Mouse (Mus musculus): Measurements from ENCODE around the gene Hoxd9.

Gene Hoxd9

DNA sequence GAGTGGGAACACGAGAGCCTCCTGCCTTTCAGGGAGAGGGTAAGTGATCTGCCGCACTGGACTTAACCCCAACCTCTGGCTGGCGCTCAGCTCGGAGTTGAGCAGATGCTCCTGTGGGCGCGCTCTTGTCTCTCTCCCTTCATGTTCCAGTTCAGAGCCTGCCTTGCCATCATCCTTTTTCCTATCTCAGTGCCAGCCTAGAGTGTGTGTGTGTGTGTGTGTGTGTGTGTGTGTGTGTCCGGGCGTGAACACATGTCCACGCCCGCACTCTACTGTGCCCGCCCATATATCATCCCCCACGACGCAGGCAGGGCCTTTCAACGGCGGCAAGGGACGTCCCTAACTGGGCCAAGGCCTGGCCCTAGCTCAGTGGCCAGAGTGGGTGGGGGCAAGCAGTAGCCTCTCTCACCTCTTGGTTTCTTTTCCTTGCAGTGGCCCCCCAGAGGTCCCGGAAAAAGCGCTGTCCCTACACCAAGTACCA is 14.0 kb upstream of the Hoxd9 start:
- DNase-seq (ENCODE audit: low spot score): no peak

DNA sequence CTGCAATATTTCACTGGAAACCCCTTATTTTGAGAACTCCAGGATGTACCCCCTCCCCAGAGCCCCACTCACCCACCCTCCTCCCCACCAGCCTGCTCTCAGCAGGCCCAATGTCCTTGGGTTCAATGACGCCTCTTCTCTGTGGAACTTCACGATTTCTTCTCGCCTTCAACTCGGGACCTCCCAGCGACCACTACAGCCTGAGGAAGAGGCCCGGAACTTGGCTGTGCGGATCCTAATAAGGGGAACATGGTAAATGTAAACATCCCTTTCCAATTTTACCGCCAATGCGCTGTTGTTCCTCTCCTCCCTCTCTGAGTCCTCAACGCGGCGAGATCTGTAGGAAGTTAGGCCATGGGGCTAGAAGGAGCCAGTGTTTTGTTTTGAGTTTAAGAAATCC is 13.4 kb upstream of the Hoxd9 start:
- DNase-seq (ENCODE audit: low spot score): no peak

DNA sequence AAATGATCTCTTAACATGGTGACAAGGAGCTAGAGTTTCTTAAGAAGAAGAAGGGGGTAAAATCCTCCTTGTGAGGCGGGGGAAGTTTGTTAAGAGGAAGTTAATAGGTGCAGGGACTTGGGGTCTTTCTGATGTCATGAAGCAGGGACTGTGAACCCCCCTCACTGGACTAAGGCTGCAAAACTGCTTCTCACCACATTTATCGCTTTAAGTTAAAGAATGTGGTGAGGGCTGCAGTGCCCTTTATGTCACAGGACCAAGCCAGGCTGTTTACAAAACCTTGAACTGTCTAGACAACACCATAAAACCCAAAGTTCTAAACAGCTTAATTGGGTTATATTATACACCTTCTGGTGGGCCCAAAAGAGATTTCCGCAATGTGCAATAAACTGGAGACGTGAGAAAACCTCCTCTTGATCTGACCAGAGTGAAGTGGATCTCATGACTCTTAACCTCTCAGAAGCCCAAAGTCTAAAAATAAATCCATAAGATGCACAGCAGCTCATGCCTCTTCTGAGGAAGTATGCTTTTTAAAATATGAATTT is 12.4 kb upstream of the Hoxd9 start:
- no peak for DNase-seq (ENCODE audit: low spot score)

DNA sequence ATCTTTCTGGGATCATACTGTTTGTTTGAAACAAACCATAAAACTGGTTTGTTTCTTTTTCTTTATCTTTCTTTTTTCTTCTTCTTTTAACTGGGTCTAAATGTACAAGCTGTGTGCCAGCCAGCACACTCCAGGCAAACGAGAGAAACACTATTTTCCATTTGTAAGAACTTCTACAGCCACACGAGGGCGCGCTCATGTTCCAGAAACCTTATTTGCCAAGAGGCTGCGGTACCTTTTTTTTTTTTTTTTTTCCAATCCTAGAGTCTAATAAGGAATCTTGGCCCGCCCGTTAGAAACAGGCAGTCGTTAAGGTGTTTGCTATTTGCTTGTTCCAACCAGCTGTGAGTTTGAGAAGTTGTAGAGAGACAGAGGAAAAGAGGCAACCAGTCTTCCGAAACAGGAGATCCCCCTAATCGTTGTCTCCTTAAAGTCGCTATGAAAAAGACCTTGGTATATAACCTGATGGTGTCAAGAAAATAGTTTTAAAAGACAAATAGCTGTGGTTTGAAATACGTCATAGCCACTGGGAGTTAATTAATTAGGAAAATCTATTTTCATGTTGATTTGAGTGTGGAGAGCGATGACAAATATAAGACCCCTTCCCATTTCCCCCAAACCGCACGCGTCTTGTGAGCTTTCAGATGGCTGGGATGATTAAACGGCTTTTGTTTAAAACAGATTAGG is 11.1 kb upstream of the Hoxd9 start:
- DNase-seq (ENCODE audit: low spot score): no peak

DNA sequence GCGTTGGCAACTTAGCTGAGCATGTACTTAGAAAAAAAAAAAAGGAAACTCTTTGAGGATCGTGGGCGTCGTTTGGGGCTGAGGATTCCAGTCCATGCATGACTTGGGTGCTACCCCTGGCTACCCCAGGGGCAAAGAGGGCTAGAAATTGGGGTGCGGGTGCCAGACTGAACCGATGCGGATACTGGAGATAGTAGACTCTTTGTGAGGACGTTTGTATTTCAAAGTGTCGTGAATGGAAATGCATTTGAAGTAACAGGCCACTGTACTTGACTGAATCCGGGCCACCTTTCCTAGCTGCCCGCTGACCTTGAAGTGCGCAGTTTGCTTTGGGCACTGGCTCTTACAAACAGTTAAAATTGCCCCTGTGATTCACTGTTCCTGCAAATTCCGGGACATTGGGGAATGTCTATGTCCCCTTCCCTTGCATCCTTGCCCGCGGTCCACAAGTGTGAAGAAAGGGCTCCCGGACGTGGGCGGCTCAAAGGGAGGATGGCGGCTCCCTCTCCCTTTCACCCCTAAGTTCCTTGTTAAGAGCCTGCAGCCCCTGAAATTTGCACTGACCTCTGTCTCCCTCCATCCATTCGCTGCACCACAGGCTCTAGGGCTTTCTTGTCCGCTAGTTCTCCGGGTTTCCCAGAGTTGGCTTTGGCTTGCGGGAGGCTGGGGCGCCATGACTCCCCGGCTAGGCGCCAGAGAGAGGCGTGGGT is 10.4 kb upstream of the Hoxd9 start:
- DNase-seq (ENCODE audit: low spot score): no peak

DNA sequence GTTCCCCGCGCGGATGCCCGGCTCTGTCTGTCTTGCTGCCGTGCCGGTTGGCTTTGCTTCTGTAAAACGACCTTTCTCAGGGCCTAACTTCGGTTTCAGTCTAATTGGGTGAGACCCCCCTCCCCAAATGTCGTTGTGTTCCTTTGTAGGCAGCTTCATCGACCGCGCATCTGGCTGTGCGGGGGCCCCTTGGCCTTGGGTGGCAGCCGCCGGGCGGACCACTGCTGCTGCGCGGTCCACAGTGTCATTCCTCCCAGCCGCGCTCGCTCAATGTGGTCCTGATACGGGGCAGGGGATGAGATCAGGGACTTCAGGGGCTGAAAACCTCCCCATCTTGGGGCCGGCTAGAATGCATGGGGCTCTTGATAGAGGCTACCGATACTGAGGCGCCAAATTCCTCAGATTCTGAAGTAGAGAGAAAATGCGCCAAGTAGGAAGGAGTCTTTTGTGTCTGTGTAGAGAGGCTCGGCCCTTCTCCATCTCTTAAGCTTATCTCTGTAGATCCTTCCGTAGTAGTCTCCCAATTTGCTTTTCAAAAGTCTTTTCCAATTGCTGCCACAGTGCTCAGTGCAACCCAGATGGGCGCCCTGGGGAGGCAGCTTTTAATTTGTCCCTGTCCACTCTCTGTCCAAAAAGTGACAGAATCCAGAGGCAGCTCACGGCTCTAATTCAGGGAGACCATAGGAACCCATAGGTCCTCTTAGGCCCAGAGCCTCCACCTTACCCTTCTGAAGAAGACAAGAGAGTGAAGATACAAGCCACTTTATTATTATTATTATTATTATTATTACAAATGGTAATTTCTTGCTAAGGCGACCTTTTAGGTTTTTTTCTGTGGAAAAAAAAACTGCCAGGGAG is 9.6 kb upstream of the Hoxd9 start:
- no peak for DNase-seq (ENCODE audit: low spot score)

DNA sequence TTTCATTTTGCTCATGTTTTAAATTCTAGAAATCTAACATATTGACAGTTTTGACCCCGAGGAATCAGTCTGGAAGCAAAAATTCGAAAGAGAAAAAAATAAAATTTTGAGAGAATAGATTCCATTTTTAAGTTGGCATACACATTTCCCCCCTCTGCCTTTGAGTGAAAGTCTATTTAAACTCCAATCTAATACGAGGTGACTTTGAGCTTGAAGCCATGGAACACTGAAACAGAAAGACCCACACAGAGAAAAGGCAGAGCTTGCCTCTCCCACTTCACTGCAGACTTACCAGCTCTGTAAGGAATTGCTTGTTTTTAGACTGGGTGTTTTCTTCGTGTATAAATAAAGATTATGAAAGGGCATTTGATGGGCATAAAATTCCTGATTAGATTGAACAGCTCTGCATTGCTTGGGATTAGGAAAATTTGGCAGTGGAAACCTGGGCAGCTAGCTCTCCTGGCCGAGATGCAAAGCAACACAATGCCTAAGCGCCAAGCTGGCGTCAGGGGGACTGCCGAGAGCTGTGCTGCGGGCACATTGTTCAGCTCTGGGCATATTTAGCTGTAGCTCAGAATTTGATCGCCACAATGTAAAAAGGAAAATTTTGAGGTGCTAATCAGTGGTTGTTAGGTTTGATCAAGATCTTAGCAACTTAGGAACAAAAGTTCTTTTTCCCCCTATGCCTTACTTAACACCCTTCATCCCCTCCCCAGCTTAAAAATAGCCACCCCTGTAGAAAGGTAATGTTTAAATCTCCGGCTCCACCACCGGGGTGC is 8.5 kb upstream of the Hoxd9 start:
- no peak for DNase-seq (ENCODE audit: low spot score)

DNA sequence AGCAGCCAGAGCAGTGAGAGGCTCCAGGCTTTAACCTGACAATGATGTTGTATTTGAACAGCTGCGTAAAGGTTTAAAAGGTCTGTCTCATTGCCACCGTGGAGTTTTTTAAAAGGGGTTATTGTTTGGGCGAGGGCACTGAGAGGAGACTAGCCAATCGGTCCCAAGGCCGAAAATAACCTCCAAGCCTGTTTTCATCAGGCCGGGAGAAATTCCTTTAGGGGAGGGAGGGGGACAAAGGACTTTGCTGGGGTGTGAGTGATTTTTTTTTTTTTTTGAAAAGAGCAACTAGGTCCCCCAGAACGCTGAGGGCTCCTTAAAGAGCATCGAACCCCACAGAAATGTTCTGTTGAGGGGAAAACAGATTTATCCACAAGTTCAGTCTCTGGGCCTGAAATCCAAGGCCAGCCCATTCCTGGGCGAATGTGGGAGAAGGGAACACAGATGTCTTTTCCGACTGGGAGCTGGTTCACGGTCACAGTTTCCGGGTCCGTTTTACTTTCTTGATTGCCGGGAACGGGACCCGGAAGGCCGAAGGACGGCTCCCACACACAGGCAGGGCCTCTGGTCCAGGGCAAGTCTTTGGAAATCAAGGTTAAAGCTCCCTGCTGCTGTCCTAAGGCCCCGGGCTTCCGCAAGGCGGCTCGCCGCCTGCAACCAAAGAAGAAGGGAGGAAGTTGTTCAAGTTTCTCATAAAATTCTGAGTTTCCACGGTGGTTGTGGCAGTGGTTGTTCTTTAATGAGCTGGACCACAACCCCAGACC is 7.8 kb upstream of the Hoxd9 start:
- DNase-seq (ENCODE audit: low spot score): no peak

DNA sequence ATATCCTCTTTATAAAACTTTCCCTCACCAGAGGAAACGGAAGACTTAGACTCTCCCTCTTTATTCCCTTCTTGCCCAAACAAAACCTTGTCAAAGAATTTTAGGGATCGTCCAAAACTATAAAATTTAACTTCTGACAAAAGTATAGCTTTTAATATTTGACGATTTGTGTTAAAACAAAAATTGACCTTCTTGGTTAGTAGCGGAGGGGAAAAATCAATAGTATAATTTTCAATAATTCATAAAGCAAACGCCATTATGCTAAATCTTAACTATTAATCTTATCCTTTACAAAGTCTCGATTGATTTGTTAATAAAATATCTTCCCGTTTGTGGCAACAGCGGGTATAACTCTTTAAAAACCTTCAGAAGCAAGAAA is 7.2 kb upstream of the Hoxd9 start:
- DNase-seq (ENCODE audit: low spot score): no peak

DNA sequence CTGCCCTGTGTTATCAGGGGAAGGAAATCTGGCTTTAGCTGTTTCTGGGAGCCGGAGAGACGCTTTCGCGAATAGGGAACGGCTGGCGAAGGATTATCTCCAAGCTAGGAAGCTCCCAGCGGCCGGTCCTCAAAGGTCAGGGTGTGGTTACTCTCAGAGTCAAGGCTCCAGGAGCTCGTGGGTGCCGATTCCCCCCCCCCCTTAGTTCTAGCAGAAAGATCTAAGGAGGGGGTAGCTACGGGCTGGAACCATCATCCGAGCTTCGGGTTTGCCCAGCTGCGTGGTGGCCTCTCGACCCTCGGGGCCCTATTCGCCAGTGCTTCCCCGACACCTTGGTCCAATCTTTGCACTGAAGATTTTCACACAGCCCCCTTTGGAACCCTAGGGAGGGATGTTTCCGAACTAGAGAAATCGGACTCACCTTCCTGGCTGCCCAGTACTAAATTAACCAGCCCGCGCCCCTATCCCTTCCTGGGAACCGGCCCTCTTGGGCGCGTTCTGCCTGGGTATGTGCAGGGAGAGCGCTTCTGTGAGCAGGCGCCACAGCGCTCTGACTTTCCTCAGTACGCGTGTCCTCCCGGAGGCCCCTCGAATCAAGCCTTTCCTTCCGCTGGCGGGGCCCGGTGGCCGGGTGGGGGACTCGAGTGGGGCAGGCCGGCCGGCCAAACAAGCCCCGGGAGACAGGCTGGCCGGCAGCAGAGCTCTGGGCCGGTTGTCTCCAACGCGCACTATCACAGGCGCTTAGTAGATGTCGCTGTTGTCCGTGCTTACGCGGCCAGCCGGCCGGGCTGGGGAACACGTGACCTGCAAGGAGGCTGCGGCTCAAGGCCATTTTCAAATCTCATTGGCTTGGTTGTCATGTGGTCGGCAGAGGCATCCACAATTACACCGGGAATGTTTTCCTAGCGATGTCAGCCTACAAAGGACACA is 6.2 kb upstream of the Hoxd9 start, which contains the start of gene Hoxd10:
Gene Hoxd10, plus strand, starts transcription at position 903 of the 930 bp plus-strand sequence.
- no peak for DNase-seq (ENCODE audit: low spot score)

DNA sequence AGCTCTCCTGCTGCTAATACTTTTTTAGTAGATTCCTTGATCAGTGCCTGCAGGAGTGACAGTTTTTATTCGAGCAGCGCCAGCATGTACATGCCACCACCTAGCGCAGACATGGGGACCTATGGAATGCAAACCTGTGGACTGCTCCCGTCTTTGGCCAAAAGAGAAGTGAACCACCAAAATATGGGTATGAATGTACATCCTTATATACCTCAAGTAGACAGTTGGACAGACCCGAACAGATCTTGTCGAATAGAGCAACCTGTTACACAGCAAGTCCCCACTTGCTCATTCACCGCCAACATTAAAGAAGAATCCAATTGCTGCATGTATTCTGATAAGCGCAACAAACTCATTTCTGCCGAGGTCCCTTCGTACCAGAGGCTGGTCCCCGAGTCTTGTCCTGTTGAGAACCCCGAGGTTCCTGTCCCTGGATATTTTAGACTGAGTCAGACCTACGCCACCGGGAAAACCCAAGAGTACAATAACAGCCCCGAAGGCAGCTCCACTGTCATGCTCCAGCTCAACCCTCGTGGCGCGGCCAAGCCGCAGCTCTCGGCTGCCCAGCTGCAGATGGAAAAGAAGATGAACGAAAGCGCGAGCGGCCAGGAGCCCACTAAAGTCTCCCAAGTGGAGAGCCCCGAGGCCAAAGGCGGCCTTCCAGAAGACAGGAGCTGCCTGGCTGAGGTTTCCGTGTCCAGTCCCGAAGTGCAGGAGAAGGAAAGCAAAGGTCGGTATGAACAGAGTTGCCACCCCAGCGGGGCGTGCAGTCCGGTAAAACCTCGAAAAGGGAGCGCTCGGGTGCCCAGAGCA is 5.3 kb upstream of the Hoxd9 start:
- no peak for DNase-seq (ENCODE audit: low spot score)

DNA sequence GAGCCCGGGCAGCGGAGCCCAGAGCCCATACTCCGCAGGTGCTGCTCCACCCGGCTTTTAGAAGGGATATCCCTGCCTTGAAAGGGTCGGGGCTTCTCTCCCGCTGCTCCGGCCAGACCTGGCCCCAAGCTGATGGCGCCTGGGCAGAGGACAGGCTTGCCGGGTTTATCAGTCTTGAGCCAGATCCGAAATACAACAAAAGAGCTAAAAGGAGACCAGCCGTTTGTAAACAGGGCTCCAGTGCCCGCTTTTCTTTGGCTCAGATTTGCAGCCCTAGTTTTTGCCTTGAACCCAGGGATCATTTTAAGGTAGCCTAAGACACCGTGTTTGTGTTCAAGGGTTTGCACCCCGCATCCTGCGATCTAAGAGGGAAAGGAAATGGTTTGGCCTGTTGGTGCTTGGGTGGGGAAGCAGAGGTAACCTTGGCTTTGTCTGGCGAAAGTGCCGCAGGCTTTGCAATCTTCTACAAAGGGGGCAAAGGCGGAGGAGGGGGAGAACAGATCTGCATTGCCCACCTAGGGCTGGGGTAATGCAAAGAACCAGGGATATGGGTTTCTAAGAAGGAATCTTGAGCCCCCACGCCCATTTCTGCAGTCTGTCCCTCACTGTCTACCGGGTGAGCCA is 4.6 kb upstream of the Hoxd9 start:
- DNase-seq (ENCODE audit: low spot score): no peak

DNA sequence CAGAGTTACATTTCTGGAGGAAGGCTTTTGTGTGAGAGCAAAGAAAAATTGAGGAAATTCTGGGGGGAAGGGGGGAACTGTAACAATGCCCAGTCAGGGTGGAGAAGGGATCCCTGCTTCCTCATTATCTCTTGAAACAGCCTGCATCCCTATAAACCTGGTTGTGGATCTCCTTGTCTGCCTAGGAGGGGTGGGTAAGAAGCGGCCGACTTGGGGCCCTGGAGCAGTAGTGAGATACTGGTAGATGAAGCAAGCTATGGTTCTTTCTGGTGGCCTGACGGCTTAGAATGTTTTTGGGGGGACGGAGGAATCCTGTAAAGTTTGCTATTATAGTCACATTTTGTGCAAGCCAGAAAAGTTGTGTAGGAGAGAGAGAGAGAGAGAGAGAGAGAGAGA is 4.1 kb upstream of the Hoxd9 start:
- DNase-seq (ENCODE audit: low spot score): no peak

DNA sequence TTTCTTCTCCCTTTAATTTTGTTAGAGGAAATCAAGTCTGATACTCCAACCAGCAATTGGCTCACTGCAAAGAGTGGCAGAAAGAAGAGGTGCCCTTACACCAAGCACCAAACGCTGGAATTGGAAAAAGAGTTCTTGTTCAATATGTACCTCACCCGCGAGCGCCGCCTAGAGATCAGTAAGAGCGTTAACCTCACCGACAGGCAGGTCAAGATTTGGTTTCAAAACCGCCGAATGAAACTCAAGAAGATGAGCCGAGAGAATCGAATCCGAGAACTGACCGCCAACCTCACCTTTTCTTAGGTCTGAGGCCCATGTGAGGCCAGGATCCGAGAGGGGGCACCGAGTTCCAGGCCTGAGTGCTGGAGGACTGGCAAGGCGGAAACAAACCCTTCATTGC is 3.5 kb upstream of the Hoxd9 start:
- DNase-seq (ENCODE audit: low spot score): no peak

DNA sequence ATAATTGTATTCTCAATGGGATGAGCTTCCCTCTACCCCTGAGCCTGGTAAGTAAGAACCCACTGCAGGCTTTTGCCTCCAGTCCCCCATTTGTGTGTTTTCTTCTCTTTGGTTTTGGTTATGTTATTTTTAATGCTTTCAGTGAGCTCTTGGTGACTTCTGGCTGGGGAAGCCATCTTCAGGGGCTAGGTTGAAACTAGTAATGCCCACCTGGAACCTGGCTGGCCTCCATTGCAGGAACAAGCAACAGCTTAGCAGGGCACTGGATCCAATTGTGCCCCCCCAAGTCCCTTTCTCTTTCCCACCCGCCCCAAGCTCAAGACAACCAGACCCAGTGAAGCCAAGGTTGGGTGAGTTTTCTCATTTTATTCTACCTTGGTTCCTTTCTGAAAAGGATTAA is 2.1 kb upstream of the Hoxd9 start:
- DNase-seq (ENCODE audit: low spot score): no peak

DNA sequence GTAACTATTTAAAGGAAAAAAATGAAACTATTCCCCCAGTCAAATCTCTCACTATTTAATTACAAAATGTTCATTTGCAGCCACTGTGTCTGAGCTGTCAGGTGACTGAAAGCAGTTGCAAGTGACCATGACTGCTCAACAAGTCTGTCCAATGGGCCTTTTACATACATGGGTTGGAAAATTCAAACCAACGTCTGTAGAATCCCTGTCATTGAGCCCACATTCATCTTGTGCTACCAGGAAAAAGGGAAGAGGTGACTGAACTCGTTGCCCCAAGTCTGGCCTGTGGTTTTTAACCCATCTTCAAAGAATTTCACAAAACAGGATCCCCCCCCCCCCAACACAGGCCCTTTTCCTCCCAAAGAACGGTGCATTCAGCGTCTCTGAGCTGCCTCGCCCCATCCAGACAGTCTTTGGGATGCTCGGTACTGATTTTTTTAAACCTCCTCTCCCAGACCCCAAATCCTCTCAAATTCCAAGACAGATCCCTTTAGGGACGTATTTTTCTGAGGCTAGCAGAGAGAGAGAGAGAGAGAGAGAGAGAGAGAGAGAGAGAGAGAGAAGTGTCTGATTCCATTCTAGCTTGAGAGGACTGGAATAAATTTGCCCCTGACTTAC is 1.6 kb upstream of the Hoxd9 start:
- no peak for DNase-seq (ENCODE audit: low spot score)

DNA sequence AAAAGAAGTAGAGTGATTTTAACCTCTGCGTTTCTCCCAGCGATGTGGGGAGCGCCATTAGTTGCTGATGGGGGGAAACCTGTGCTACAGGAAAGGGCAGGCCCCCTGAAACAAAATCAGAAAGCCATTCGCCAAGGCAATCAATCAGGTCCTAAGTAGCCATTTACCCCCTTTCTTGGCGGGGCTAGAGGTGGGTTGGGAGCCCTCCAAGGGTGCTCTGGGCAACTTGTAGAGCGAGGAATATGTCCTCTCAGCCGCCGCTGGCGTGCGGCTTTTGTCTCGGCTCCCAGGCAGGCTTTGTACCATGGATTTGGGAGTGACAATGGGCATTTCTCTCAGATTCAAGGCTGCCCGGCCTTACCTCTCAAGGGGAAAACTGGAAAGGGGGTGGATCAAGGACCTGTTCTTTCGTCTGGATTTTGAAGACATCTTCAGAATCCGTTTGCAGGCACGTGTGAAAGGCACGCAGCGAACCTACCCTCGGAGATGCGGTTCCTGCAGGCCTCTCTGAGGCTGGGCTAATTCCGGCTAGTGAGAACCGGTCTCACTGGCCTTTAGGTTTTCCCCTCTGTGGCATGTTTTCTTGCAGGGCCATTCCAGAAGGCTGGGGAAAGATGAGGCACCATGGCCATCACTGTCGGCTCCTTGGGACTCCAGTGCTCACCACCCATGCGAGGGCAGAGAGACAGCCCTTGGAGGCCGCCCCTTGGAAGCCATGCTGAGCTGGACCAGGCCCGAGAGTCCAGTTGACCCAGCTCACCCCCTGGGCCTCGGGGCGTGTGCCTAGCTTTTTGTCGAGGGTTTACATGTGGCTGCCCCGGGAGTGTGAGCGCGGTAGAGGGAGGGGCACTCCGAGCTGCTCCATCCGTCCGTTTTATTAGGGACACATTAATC is 838 bp upstream of the Hoxd9 start:
- DNase-seq (ENCODE audit: low spot score): no peak

Data from spleen, adult 12 weeks (tissue).